Mouse (Mus musculus) ES-E14 (cell line): ENCODE data around the gene Gpr3. TPM values are rescaled to one million over a fixed set of nuclear protein-coding genes. Genes with fewer than 3 reads are reported as not detected.

ENCODE experiments used
- DNase-seq: peaks from one replicate; pipeline ENCODE4 v3.0.0-alpha.2; 2013; ENCODE audit warnings: low read depth, low spot score
- H3K27ac ChIP-seq: 2 replicates; pipeline ENCODE4 v1.5.1; 2012; ENCODE audit warnings: low read depth, mild to moderate bottlenecking, low read length, moderate library complexity, mixed read lengths; ENCODE audit not compliant: poor library complexity, insufficient read depth, severe bottlenecking
- H3K36me3 ChIP-seq: 2 replicates; pipeline ENCODE4 v1.6.1; 2012; ENCODE audit warnings: mild to moderate bottlenecking, low read length, moderate library complexity, mixed read lengths; ENCODE audit not compliant: control insufficient read depth, poor library complexity, insufficient read depth, severe bottlenecking
- H3K4me1 ChIP-seq, 2 experiments: fragments of 150-350 bp in 1 of 2; sonication (generic) in 1 of 2; 2 replicates each; pipeline ENCODE4 v1.6.1; 2012; ENCODE audit warnings: low read length in 2 of 2, mild to moderate bottlenecking in 1 of 2, mixed read lengths in 1 of 2; ENCODE audit not compliant: control insufficient read depth in 2 of 2, insufficient read depth in 2 of 2, poor library complexity in 1 of 2
- H3K4me3 ChIP-seq, 2 experiments: fragments of 150-350 bp in 1 of 2; sonication (generic) in 1 of 2; 2 replicates each; pipeline ENCODE4 v1.5.1; 2012; ENCODE audit warnings: low read length in 2 of 2, low read depth in 1 of 2, mild to moderate bottlenecking in 1 of 2, mixed read lengths in 1 of 2; ENCODE audit not compliant: insufficient read depth in 1 of 2, poor library complexity in 1 of 2, severe bottlenecking in 1 of 2
- H3K9ac ChIP-seq: 2 replicates; pipeline ENCODE4 v1.6.1; 2012; ENCODE audit warnings: low read depth, mild to moderate bottlenecking, low read length, mixed read lengths; ENCODE audit not compliant: poor library complexity, insufficient read depth, severe bottlenecking
- H3K9me3 ChIP-seq: fragments of 150-350 bp; sonication (generic); 2 replicates; pipeline ENCODE4 v1.6.1; 2012; ENCODE audit warnings: low read depth, mild to moderate bottlenecking, low read length; ENCODE audit not compliant: control insufficient read depth, insufficient read depth
- CHD2 ChIP-seq: IDR thresholded peaks from 2 replicates; pipeline ENCODE4 v1.6.1; 2014; ENCODE audit warnings: mild to moderate bottlenecking, low read depth, low read length, inconsistent platforms
- HCFC1 ChIP-seq: IDR thresholded peaks from 2 replicates; pipeline ENCODE4 v1.6.1; 2012; ENCODE audit warnings: low read length, inconsistent platforms, borderline replicate concordance; ENCODE audit not compliant: insufficient read depth
- MAFK ChIP-seq: IDR thresholded peaks from 2 replicates; pipeline ENCODE4 v1.6.1; 2014; ENCODE audit warnings: mild to moderate bottlenecking, low read depth, low read length, inconsistent platforms; ENCODE audit not compliant: insufficient read depth
- ZC3H11A ChIP-seq: IDR thresholded peaks from 2 replicates; pipeline ENCODE4 v1.6.1; 2012; ENCODE audit warnings: low read depth, mild to moderate bottlenecking, inconsistent platforms, low read length, borderline replicate concordance
- ZNF384 ChIP-seq: IDR thresholded peaks from 2 replicates; pipeline ENCODE4 v1.6.1; 2012; ENCODE audit warnings: low read depth, low read length, inconsistent platforms
- in situ Hi-C, 2 experiments: fragments of 600-800 bp; cut with MboI; formaldehyde crosslinking; loops; one replicate each; pipeline ENCODE4 v1.15.1; 2025; ENCODE audit warnings: low sequenced_read_pairs in 2 of 2, inconsistent platforms in 1 of 2; ENCODE audit not compliant: unreplicated experiment in 2 of 2
- total RNA-seq: library from RNA; depleted of rRNA; stranded (reverse); fragments of 300-350 nt; gene quantifications from 2 replicates; pipeline ENCODE4 v1.2.3, GENCODE M21; 2012

The Gpr3 gene
- total RNA-seq, 1 experiment = 0.85 TPM

- Histone ChIP-seq H3K9ac (no peak overlapping the region), H3K4me1 (peaks cover 6 to 9% of the 10 kb centered on the region in 2 experiments; a peak in 3 of 4 replicates), H3K4me3 (no peak overlapping the region), H3K9me3 (no peaks in the 10 kb centered on the region), H3K27ac (no peak overlapping the region), H3K36me3 (peaks cover 17% of the 10 kb centered on the region; the same call in 1 of the 2 replicates)
- DNase-seq = no peak
- TF ChIP-seq MAFK (no peak), ZNF384 (no peak), CHD2 (no peak), HCFC1 (no peak), ZC3H11A (no peak)
- in situ Hi-C loops = no loop called here
These were observed 33.1 kb downstream of the Gpr3 start for GRCm38 (mm10) chr4:133179258-133179657.

- Histone ChIP-seq H3K9ac (no peak overlapping the region), H3K27ac (no peak overlapping the region), H3K36me3 (peaks cover 17% of the 10 kb centered on the region; the same call in 1 of the 2 replicates), H3K9me3 (no peaks in the 10 kb centered on the region), H3K4me1 (peaks cover 4 to 5% of the 10 kb centered on the region in 2 experiments; a peak in 2 of 4 replicates), H3K4me3 (no peak overlapping the region)
- no peak for DNase-seq
- TF ChIP-seq ZNF384 (no peak), HCFC1 (no peak), ZC3H11A (no peak), MAFK (no peak)
- in situ Hi-C loops = no loop called here
These were observed 34.0 kb downstream of the Gpr3 start for GRCm38 (mm10) chr4:133178305-133178704.

GRCm38 (mm10) chr4:133176761-133177403 is 35.5 kb downstream of the Gpr3 start:
- in situ Hi-C loops = no loop called here
- no peak overlapping the region for H3K4me3 ChIP-seq
- peaks cover 17% of the 10 kb centered on the region; the same call in 1 of the 2 replicates for H3K36me3 ChIP-seq
- peaks cover 0 to 2% of the 10 kb centered on the region in 2 experiments; a peak in 2 of 4 replicates for H3K4me1 ChIP-seq
- TF ChIP-seq ZC3H11A = no peak
- no peak for TF ChIP-seq MAFK
- TF ChIP-seq ZNF384 = no peak
- TF ChIP-seq HCFC1 = no peak
- no peak for TF ChIP-seq CHD2
- H3K27ac ChIP-seq = no peak overlapping the region
- H3K9ac ChIP-seq = no peak overlapping the region
- no peaks in the 10 kb centered on the region for H3K9me3 ChIP-seq
- DNase-seq = no peak

GRCm38 (mm10) chr4:133175998-133176760 is 36.2 kb downstream of the Gpr3 start:
- Histone ChIP-seq H3K36me3 (peaks cover 17% of the 10 kb centered on the region; the same call in 1 of the 2 replicates), H3K4me3 (no peak overlapping the region), H3K9ac (no peak overlapping the region), H3K27ac (no peak overlapping the region), H3K9me3 (no peaks in the 10 kb centered on the region), H3K4me1 (peaks cover 0 to 2% of the 10 kb centered on the region in 2 experiments; a peak in 2 of 4 replicates)
- no peak for DNase-seq
- in situ Hi-C loops = no loop called here
- no peak for TF ChIP-seq MAFK
- no peak for TF ChIP-seq CHD2
- TF ChIP-seq ZC3H11A = no peak
- TF ChIP-seq HCFC1 = no peak
